Mouse (Mus musculus): Measurements from ENCODE around the gene Sval2. TPM values are rescaled to one million over a fixed set of nuclear protein-coding genes. Genes with fewer than 3 reads are reported as not detected.

The Sval2 gene
- not detected for total RNA-seq (2021)
- long read RNA-seq, experiment 1: 0 reads
- long read RNA-seq, experiment 2: 0 reads

- intact Hi-C loops (cut with DNase I): no loop called here
- no peak for DNase-seq
These were observed at the start of gene Sval2 for GRCm38 (mm10) chr6:41852689-41853088. Gene Sval2 (plus strand): TSS chr6:41852989.

GRCm38 (mm10) chr6:41824086-41824485 is 28.7 kb upstream of the Sval2 start:
- DNase-seq: no peak
- intact Hi-C loops (cut with DNase I): no loop called here

GRCm38 (mm10) chr6:41829516-41829915 is 23.3 kb upstream of the Sval2 start:
- DNase-seq: no peak
- intact Hi-C loops (cut with DNase I): no loop called here

GRCm38 (mm10) chr6:41847235-41847634 is 5.6 kb upstream of the Sval2 start, which contains the start of gene Pip:
Gene Pip (plus strand): TSS chr6:41847535.
- no peak for DNase-seq
- intact Hi-C loops (cut with DNase I): no loop called here

DNA sequence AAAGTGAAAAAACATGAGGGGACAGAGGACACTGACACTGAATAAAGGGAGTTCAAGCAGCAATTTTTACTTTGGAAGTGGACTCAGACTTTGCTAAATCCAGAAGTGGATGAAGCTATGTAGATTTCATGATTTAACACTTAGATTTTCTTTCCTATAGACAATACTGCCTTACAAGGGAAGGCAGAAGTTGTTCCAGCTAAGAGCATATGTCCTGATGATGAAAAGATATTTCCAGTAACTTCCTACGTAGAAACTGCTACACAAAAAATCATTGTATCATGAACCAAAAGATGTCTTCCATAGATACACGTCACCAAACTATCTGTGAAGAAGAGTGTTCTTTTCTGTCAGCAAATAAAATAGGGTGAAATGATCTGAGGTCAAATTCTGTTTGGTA is 11.2 kb downstream of the Sval2 start:
- intact Hi-C loops (cut with DNase I): no loop called here
- DNase-seq: no peak

- no peak for DNase-seq
- intact Hi-C loops (cut with DNase I): loop anchor here (5.0 kb wide), 1 partner anchor 146 kb away; no protein-coding TSS in a partner anchor
These were observed 58.8 kb downstream of the Sval2 start for GRCm38 (mm10) chr6:41911625-41912024.

Other genes with a start within 250 kb of the Sval2 start
- 1 to 10 TPM; 2.7 to 6.6 TPM for gene Ephb6, start 247.5 kb upstream of the Sval2 start, total RNA-seq (2021)
- not detected for gene Trpv6, start 216.6 kb upstream of the Sval2 start, total RNA-seq (2021)
- gene Trpv5, start 172.2 kb upstream of the Sval2 start, total RNA-seq (2021): not detected
- gene Llcfc1, start 168.6 kb upstream of the Sval2 start, total RNA-seq (2021): not detected
- gene Kel, start 148.7 kb upstream of the Sval2 start, total RNA-seq (2021): 1 to 10 TPM in 1 of 2 experiments, under 1 TPM in 1; 0.88 to 1.3 TPM
- not detected for gene Olfr459, start 77.8 kb upstream of the Sval2 start, total RNA-seq (2021)
- not detected for gene Pip, start 5.5 kb upstream of the Sval2 start, total RNA-seq (2021)
- gene Sval1, start 98.6 kb downstream of the Sval2 start, total RNA-seq (2021): not detected
- gene Sval3, start 115.2 kb downstream of the Sval2 start, total RNA-seq (2021): not detected
- gene Sva, start 185.4 kb downstream of the Sval2 start, total RNA-seq (2021): not detected